Mouse (Mus musculus) heart, embryonic 15.5 days (tissue): ENCODE measurements around the gene Akap6. TPM values are rescaled to one million over a fixed set of nuclear protein-coding genes. Genes with fewer than 3 reads are reported as not detected.

Source experiments
- ATAC-seq: fragments of 200-750 bp; cut with Nextera tagmentation; replicated peaks from 2 replicates; pipeline ENCODE4 v1.8.0; 2017; ENCODE audit warnings: low read depth, moderate TSS enrichment; ENCODE audit not compliant: insufficient number of reproducible peaks, insufficient read depth, low FRiP score
- H3K27ac ChIP-seq: fragments of 300-500 bp; sonication (generic); 2 replicates; pipeline ENCODE4 v1.5.1; 2015; ENCODE audit warnings: mild to moderate bottlenecking, inconsistent platforms
- H3K27me3 ChIP-seq: fragments of 300-500 bp; sonication (generic); 2 replicates; pipeline ENCODE4 v1.6.1; 2015; ENCODE audit warnings: inconsistent platforms
- H3K36me3 ChIP-seq: fragments of 300-500 bp; sonication (generic); 2 replicates; pipeline ENCODE4 v1.6.1; 2015; ENCODE audit warnings: mild to moderate bottlenecking, inconsistent platforms
- H3K4me1 ChIP-seq: fragments of 300-500 bp; sonication (generic); replicated peaks from 2 replicates; pipeline ENCODE4 v1.6.1; 2015; ENCODE audit warnings: inconsistent platforms
- H3K4me2 ChIP-seq: fragments of 300-500 bp; sonication (generic); 2 replicates; pipeline ENCODE4 v1.6.1; 2015; ENCODE audit warnings: inconsistent platforms, mild to moderate bottlenecking, moderate library complexity
- H3K4me3 ChIP-seq: fragments of 300-500 bp; sonication (generic); 2 replicates; pipeline ENCODE4 v1.5.1; 2015; ENCODE audit warnings: mild to moderate bottlenecking, inconsistent platforms
- H3K9ac ChIP-seq: fragments of 300-500 bp; sonication (generic); 2 replicates; pipeline ENCODE4 v1.6.1; 2015; ENCODE audit warnings: mild to moderate bottlenecking, inconsistent platforms
- H3K9me3 ChIP-seq: fragments of 300-500 bp; sonication (generic); replicated peaks from 2 replicates; pipeline ENCODE4 v1.6.1; 2016; ENCODE audit warnings: inconsistent platforms
- WGBS: fragments of 180-500 bp; shearing (Covaris S2); methylation state at CpG from one replicate; pipeline ENCODE4 v1.1.7; 2015; ENCODE audit warnings: mixed read lengths; 5-methylcytosine and 5-hydroxymethylcytosine counted together
- polyA plus RNA-seq: library from polyadenylated mRNA; unstranded; fragments of >200 nt; fragmentation: Nextera tagmentation; extraction: Ambion mirVana; gene quantifications from 2 replicates; pipeline ENCODE4 v1.2.1, GENCODE M21; 2015

Akap6 gene
- polyA plus RNA-seq, 1 experiment from 2014 or later = 10.4 TPM

DNA sequence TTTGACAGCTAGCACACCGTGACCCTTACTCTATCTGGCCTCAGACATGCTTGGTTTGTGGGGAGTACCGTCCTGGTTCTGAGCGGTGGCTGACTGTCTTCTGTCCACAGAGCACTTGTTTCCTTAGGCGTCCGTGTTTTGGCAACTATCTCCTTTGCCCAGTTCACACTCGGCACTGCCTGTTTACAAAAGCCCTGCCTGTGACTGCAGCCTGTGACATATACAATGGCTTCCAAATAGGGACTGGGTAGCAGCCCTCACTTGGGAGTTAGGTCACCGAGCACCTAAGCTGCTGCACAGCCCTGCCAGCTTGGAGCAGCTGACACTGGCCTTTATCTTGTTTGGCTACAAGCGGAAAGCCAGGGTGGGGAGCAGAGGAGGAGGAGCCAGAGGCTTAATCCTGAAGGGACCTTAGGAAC is 91.2 kb downstream of the Akap6 start:
- H3K4me1 ChIP-seq = peaks cover 20% of the 10 kb centered on the region
- 8% methylated on average over 8 of the region's 8 CpGs for WGBS
- peak overlapping the region; percentile 51 for H3K4me2 ChIP-seq
- H3K4me3 ChIP-seq = peak overlapping the region; percentile 17; the same call in 1 of the 2 replicates
- no peaks in the 10 kb centered on the region for H3K36me3 ChIP-seq
- 0 out of 2 replicates have a peak overlapping the region, but pooled peaks have one; percentile 13 for H3K9ac ChIP-seq
- H3K27me3 ChIP-seq = no peaks in the 10 kb centered on the region
- H3K27ac ChIP-seq = peak overlapping the region; percentile 57
- ATAC-seq = peak; percentile 85
- no peaks in the 10 kb centered on the region for H3K9me3 ChIP-seq

DNA sequence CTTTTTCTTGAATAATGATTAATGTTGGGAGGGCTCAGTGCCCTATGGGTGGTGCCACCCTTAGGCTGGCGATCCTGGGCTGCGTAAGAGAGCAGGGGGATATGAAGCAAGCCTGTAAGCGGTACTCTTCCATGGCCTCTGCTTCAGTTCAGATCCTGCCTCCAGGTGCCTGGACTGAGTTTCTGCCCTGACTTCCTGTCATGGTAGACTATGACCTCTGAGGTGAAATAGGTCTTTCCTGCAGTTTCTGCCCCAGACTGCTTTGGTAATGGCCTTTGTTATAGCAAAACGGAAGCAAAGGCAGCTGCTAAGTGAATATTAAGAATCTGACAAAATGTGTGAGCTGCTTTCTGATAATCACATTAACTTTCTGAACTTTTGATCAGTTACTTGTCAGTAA is 94.9 kb downstream of the Akap6 start:
- H3K4me1 ChIP-seq = peaks cover 30% of the 10 kb centered on the region
- no peak for ATAC-seq
- H3K27ac ChIP-seq = no peak overlapping the region
- H3K9me3 ChIP-seq = no peaks in the 10 kb centered on the region
- H3K4me3 ChIP-seq = no peak overlapping the region
- WGBS = 92% methylated on average over 4 of the region's 4 CpGs
- no peak overlapping the region for H3K4me2 ChIP-seq
- H3K9ac ChIP-seq = no peak overlapping the region
- no peaks in the 10 kb centered on the region for H3K36me3 ChIP-seq
- no peaks in the 10 kb centered on the region for H3K27me3 ChIP-seq

DNA sequence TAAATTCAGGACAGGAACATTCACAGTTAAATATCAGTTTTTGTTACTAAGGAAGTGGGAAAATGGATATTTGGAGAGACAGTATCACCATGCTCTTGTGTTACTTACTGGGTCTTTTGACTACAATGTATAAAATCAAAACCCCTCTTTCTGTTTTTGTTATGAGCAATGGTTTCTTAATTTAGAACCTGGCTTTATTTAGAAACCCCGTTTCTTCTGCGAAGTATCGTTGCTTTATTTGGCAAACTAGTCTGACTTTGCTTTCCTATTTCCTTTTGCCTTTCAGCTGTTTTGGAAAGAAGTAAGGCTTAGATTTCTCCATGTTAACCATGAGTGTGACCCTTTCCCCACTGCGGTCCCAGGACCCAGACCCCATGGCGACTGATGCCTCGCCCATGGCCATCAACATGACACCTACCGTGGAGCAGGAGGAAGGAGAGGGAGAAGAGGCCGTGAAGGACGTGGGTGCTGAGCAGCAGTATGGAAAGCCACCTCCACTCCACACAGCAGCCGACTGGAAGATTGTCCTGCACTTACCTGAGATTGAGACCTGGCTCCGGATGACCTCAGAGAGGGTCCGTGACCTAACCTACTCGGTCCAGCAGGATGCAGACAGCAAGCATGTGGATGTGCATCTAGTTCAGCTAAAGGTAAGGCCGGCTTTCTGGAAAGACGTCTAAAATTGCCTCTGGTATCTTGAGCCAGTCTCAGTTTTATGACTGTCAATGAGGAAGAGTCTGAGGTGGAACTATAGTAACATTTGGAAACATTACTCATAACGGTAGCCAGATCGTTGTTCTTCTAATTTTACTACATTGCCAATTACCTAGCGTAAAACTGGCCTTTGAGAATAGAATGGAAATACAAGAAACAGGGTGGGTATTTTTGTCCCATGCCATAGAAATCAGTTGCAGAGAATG is 96.6 kb downstream of the Akap6 start:
- H3K27me3 ChIP-seq = no peaks in the 10 kb centered on the region
- H3K27ac ChIP-seq = peak overlapping the region; percentile 54; the same call in 1 of the 2 replicates
- H3K36me3 ChIP-seq = no peaks in the 10 kb centered on the region
- H3K4me2 ChIP-seq = no peak overlapping the region
- no peak overlapping the region for H3K9ac ChIP-seq
- no peak overlapping the region for H3K4me3 ChIP-seq
- H3K4me1 ChIP-seq = peaks cover 37% of the 10 kb centered on the region
- 76% methylated on average over 18 of the region's 18 CpGs for WGBS
- H3K9me3 ChIP-seq = no peaks in the 10 kb centered on the region
- no peak for ATAC-seq

DNA sequence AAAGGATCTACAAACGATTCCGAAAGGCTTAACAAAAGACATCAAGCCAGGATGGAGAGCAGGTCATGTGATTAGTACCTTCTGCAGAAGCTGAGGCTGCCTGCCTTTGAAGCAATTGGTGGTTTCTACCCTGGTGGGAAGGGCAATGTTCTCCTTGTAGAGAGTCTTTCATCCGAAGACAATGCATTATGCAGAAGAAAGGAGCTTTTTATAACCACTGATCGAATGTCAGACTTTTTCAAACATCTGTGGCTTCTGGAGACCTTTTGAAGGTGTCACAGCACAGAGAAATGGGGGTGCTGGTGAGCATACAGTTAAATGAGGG is 97.2 kb downstream of the Akap6 start:
- Histone ChIP-seq H3K27me3 (no peaks in the 10 kb centered on the region), H3K9me3 (no peaks in the 10 kb centered on the region), H3K4me1 (peaks cover 30% of the 10 kb centered on the region), H3K9ac (no peak overlapping the region), H3K4me2 (no peak overlapping the region), H3K36me3 (no peaks in the 10 kb centered on the region), H3K4me3 (no peak overlapping the region), H3K27ac (no peak overlapping the region)
- WGBS = 76% methylated on average over 4 of the region's 4 CpGs
- no peak for ATAC-seq

DNA sequence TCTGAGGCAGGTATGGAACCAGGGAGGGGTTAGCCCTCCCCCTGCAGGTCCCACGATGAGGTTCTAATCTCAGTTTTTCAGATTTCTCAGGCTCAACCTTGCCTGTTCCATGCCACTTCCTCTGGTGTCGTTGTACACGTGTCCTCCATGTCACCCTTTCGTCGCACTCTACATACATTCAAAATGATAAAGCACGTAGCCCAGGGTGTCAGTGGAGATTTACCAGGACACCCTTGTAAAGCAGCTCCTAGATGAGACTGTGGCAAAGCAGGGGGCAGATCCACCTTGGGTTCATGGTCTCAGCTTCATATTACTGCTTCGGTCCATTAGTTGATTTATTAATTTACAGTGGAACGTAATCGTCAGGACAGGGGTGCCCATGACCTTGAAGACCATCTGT is 100.5 kb downstream of the Akap6 start:
- Histone ChIP-seq H3K9me3 (no peaks in the 10 kb centered on the region), H3K36me3 (no peaks in the 10 kb centered on the region), H3K4me3 (no peak overlapping the region), H3K4me2 (peak overlapping the region; percentile 40), H3K9ac (no peak overlapping the region), H3K27ac (peak overlapping the region; percentile 17), H3K27me3 (no peaks in the 10 kb centered on the region), H3K4me1 (peaks cover 25% of the 10 kb centered on the region)
- ATAC-seq = no peak; the same call in 1 of the 2 replicates
- 42% methylated on average over 9 of the region's 9 CpGs for WGBS

DNA sequence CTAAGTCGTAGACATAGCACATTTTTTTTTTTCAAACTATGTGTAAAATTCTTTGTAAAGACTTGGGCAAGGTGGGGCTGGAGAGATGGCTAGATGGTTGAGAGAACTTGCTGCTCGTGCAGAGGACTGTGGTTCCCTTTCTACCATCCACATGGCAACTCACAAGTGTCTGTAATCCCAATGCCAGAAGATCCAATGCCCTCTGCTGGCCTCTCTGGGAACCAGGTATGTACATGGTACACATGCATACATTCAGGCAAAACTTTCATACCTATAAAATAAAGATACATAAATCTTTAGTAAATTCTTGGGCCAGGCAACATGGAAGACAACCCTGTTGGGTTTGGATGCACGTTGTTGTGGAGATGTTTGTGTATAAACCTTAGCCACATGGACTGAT is 107.1 kb downstream of the Akap6 start:
- H3K4me3 ChIP-seq = no peak overlapping the region
- no peaks in the 10 kb centered on the region for H3K9me3 ChIP-seq
- ATAC-seq = no peak
- H3K27ac ChIP-seq = no peak overlapping the region
- no peaks in the 10 kb centered on the region for H3K4me1 ChIP-seq
- 63% methylated on average over 3 of the region's 3 CpGs for WGBS
- H3K4me2 ChIP-seq = no peak overlapping the region
- H3K27me3 ChIP-seq = no peaks in the 10 kb centered on the region
- no peaks in the 10 kb centered on the region for H3K36me3 ChIP-seq
- H3K9ac ChIP-seq = no peak overlapping the region

DNA sequence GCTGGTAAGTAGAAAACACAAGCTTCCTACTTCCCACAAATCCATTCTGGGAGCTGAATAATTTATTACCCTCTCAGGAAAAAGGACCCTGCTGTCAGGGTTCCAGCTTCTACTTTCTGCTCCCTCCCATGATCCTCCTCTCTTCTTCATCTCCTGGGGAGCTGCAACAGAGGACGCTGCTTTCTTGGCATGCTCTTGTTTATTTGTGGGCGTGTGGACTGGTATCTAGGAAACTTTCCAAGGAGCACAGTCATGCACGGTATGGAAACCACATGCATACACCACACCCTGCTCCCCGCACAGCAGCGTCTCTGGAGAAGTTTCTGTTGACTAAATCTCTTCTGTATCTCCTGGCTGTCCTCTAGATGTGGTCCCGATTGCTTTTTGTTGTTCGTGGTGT is 119.4 kb downstream of the Akap6 start:
- no peaks in the 10 kb centered on the region for H3K9me3 ChIP-seq
- peak overlapping the region; percentile 12; the same call in 1 of the 2 replicates for H3K27ac ChIP-seq
- no peak overlapping the region for H3K9ac ChIP-seq
- H3K4me3 ChIP-seq = no peak overlapping the region
- H3K4me2 ChIP-seq = peak overlapping the region; percentile 2; the same call in 1 of the 2 replicates
- no peaks in the 10 kb centered on the region for H3K36me3 ChIP-seq
- H3K4me1 ChIP-seq = 0 out of 2 replicates have a peak, but pooled peaks cover 2% of the 10 kb centered on the region
- no peaks in the 10 kb centered on the region for H3K27me3 ChIP-seq
- no peak for ATAC-seq
- WGBS = 48% methylated on average over 7 of the region's 7 CpGs

DNA sequence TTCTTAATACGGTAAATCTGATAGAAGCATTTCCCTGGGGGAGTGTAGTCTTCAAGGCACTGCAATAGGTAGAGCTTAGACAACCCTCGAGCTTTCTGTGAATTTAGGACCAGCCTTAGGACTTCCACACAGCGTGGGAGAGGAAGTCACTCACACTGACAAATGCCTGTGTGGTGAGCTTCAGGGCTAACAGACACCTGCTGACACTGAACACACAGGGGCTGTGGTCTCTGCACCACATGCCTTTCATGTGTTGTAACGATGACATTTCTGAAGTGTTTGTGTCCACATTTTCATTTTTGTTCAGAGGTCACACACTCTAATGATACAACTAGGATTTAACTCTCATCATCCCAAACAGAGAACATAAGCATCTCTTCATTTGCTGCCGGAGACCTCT is 125.6 kb downstream of the Akap6 start:
- H3K4me2 ChIP-seq = no peak overlapping the region
- H3K36me3 ChIP-seq = no peaks in the 10 kb centered on the region
- no peak overlapping the region; the same call in 1 of the 2 replicates for H3K27ac ChIP-seq
- no peak overlapping the region for H3K4me3 ChIP-seq
- H3K9ac ChIP-seq = no peak overlapping the region
- 77% methylated on average over 5 of the region's 5 CpGs for WGBS
- ATAC-seq = no peak
- no peaks in the 10 kb centered on the region for H3K27me3 ChIP-seq
- H3K9me3 ChIP-seq = no peaks in the 10 kb centered on the region
- H3K4me1 ChIP-seq = no peaks in the 10 kb centered on the region

DNA sequence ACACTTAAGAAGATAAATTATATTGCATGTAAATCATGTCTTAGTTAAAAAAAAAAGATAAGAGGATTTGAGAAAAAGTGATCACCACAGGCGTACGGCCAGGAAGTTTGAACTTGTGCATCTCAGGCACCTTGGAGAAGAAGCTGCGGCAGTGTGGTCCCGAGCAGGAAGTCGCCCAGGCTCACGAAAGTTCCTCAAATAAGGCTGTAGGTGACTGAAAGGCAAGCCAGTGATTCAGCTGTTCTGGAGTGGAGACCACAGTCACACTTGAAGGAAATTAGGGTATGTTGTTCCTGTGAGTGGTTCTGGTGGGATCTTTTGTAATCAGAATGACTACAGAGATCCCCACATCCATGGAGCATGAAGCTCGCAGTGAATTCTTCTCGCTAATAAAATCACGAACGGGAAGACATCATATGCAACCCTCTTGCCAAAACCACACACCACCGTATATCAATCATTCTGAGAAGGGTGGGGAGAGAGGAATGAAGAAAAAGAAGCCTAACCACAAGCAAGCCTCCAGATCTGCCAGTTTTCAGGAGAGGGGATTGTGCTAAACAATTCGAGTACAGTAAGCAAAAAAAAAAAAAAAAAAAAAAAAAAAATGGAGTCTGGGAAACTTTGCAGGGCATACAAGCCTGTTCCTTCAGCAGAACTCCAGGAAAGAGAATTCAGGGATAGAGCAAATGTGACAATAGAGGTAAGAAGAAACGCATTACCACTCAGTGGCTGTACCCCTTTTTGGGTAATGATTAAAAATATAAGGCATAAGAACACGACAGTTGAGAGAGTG is 130.0 kb downstream of the Akap6 start:
- WGBS = 59% methylated on average over 14 of the region's 14 CpGs
- Histone ChIP-seq H3K27me3 (no peaks in the 10 kb centered on the region), H3K4me2 (no peak overlapping the region), H3K4me3 (no peak overlapping the region), H3K9ac (no peak overlapping the region), H3K27ac (no peak overlapping the region), H3K9me3 (no peaks in the 10 kb centered on the region), H3K4me1 (peaks cover 6% of the 10 kb centered on the region), H3K36me3 (no peaks in the 10 kb centered on the region)
- no peak for ATAC-seq

DNA sequence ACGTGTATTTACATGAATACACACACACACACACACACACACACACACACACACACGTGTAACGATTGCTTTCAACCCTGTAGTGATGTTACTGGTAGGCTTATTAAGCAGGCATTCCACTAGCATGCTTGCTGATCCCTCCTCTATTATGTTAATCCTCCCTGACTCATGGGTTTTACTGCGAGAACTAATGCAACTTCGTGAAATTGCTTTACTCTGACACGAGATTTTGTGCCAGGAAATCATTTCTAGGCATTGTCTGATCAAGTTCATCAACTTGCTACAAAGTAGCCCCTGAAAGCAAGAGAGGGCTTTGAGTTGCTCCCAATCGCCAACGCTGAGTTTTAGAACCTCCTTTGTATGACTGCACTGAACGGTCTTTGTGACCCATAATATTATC is 132.6 kb downstream of the Akap6 start:
- Histone ChIP-seq H3K4me3 (no peak overlapping the region), H3K27ac (no peak overlapping the region), H3K4me2 (no peak overlapping the region), H3K27me3 (no peaks in the 10 kb centered on the region), H3K36me3 (no peaks in the 10 kb centered on the region), H3K9me3 (no peaks in the 10 kb centered on the region), H3K4me1 (peaks cover 27% of the 10 kb centered on the region), H3K9ac (no peak overlapping the region)
- ATAC-seq = no peak
- WGBS = 62% methylated on average over 9 of the region's 9 CpGs

DNA sequence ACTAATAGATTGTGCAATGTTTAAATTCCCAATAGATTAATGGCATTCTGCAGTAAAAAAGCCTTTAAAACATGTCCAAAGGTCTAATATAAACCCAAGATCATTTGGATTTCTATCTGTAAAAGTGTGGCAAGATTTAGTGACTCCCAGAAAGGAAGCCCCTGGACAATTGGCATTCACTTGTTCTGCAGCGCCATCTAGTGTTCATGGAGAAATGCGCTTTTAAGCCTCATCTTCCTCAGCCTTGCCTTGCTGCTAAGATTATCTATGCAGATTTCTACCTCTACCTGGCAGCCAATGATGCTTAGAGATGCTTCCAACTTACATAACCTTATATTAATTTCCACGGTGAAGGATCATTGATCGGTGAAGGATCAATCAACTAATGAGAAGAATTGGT is 133.0 kb downstream of the Akap6 start:
- Histone ChIP-seq H3K4me1 (peaks cover 27% of the 10 kb centered on the region), H3K36me3 (no peaks in the 10 kb centered on the region), H3K27ac (no peak overlapping the region), H3K4me3 (no peak overlapping the region), H3K27me3 (no peaks in the 10 kb centered on the region), H3K9me3 (no peaks in the 10 kb centered on the region), H3K9ac (no peak overlapping the region), H3K4me2 (no peak overlapping the region)
- WGBS = 9% methylated on average over 4 of the region's 4 CpGs
- no peak for ATAC-seq
